Mouse (Mus musculus): ENCODE measurements around the gene Fryl.

- TF ChIP-seq CTCF (IDR thresholded peaks at IDR 0.05; ENCODE audit: borderline replicate concordance, extremely low read depth, insufficient read depth, insufficient read length) (no peak), POLR2A (IDR thresholded peaks at IDR 0.05; ENCODE audit: borderline replicate concordance, extremely low read depth, insufficient read depth, insufficient read length, poor library complexity, severe bottlenecking) (no peak)
Observed at GRCm38 (mm10) chr5:73023801-73024200, 232.6 kb downstream of the Fryl start.

All from brain, embryonic 14.5 days (tissue).